Mouse (Mus musculus) myocyte (in vitro differentiated cells): Measurements from ENCODE around the gene Parp3. TPM values are rescaled to one million over a fixed set of nuclear protein-coding genes. Genes with fewer than 3 reads are reported as not detected.

Experiments
- H3K27me3 ChIP-seq: one replicate; pipeline ENCODE4 v1.6.1; 2011; ENCODE audit not compliant: control insufficient read depth, insufficient read depth, insufficient read length
- H3K36me3 ChIP-seq: one replicate; pipeline ENCODE4 v1.6.1; 2011; ENCODE audit not compliant: control insufficient read depth, insufficient read depth
- H3K4me2 ChIP-seq: one replicate; pipeline ENCODE4 v1.6.1; 2011; ENCODE audit warnings: low read depth, control low read depth
- H3K4me3 ChIP-seq: one replicate; pipeline ENCODE4 v1.5.1; 2011; ENCODE audit warnings: mild to moderate bottlenecking, control low read depth, moderate library complexity
- H3K79me2 ChIP-seq: one replicate; pipeline ENCODE4 v1.6.1; 2011; ENCODE audit not compliant: control insufficient read depth, insufficient read depth
- H3ac ChIP-seq: one replicate; pipeline ENCODE4 v1.6.1; 2011; ENCODE audit not compliant: control insufficient read depth, insufficient read length
- CEBPB ChIP-seq: IDR thresholded peaks from 2 replicates; pipeline ENCODE4 v1.6.1; 2011; ENCODE audit warnings: mild to moderate bottlenecking, moderate library complexity; ENCODE audit not compliant: poor library complexity, insufficient read depth, severe bottlenecking
- E2F4 ChIP-seq: IDR thresholded peaks from one replicate; pipeline ENCODE4 v1.6.1; 2011; ENCODE audit warnings: mild to moderate bottlenecking, control low read depth, moderate library complexity; ENCODE audit not compliant: insufficient read depth
- MAX ChIP-seq: IDR thresholded peaks from one replicate; pipeline ENCODE4 v1.6.1; 2011; ENCODE audit warnings: low read depth, mild to moderate bottlenecking, control low read depth
- MYOD1 ChIP-seq, 3 experiments: IDR thresholded peaks; one replicate each; pipeline ENCODE4 v1.6.1; 2011; ENCODE audit warnings: control low read depth in 2 of 3, low read depth in 2 of 3, mild to moderate bottlenecking in 2 of 3, moderate library complexity in 1 of 3; ENCODE audit not compliant: insufficient read length in 2 of 3, control insufficient read depth in 1 of 3
- MYOG ChIP-seq, 3 experiments: IDR thresholded peaks; one replicate each; pipeline ENCODE4 v1.6.1; 2011; ENCODE audit warnings: control low read depth in 2 of 3, low read depth in 2 of 3, mild to moderate bottlenecking in 2 of 3; ENCODE audit not compliant: insufficient read length in 2 of 3, control insufficient read depth in 1 of 3, insufficient read depth in 1 of 3
- POLR2A ChIP-seq: IDR thresholded peaks from one replicate; pipeline ENCODE4 v1.6.1; 2011; ENCODE audit warnings: low read depth, mild to moderate bottlenecking, control low read depth, moderate library complexity; ENCODE audit not compliant: insufficient read length
- POLR2AphosphoS2 ChIP-seq: IDR thresholded peaks from one replicate; pipeline ENCODE4 v1.6.1; 2011; ENCODE audit warnings: low read depth, control low read depth; ENCODE audit not compliant: insufficient read length
- REST ChIP-seq: IDR thresholded peaks from one replicate; pipeline ENCODE4 v1.6.1; 2011; ENCODE audit warnings: mild to moderate bottlenecking, control low read depth, moderate library complexity; ENCODE audit not compliant: insufficient read depth, insufficient read length
- SRF ChIP-seq: IDR thresholded peaks from one replicate; pipeline ENCODE4 v1.6.1; 2011; ENCODE audit warnings: low read depth; ENCODE audit not compliant: control insufficient read depth, insufficient read length
- TCF12 ChIP-seq: IDR thresholded peaks from one replicate; pipeline ENCODE4 v1.6.1; 2011; ENCODE audit warnings: mild to moderate bottlenecking, control low read depth; ENCODE audit not compliant: poor library complexity, insufficient read depth, severe bottlenecking
- TCF3 ChIP-seq: IDR thresholded peaks from one replicate; pipeline ENCODE4 v1.6.1; 2011; ENCODE audit warnings: low read depth, control low read depth; ENCODE audit not compliant: insufficient read length
- USF1 ChIP-seq: IDR thresholded peaks from one replicate; pipeline ENCODE4 v1.6.1; 2011; ENCODE audit warnings: low read depth, mild to moderate bottlenecking, control low read depth, moderate library complexity
- polyA plus RNA-seq: library from polyadenylated mRNA; unstranded; fragments of >200 nt; fragmentation: generic; extraction: Trizol; gene quantifications from one replicate; pipeline ENCODE4 v1.2.1, GENCODE M21; 2012; ENCODE audit warnings: missing spikeins

The Parp3 gene
- polyA plus RNA-seq, 1 experiment = 66.1 TPM

DNA sequence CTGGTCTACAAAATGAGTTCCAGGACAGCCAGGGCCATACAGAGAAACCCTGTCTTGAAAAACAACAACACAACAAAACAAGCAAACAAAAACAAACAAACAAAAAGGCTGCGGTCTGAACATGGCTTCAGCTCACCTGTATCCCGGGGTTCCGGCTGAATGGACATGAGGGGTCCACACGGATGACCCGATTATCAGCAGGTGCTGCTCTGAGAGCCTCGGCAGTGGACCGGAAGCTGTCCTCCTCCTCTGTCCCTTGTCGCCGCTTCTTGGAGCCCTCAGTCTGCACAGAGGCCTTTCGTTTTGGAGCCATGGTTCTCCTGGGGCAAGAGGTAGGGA, 1.1 kb downstream of the Parp3 start, which contains the start of gene Rrp9:
Gene Rrp9, plus strand, starts transcription at position 301 of the 339 bp plus-strand sequence.
- H3K4me2 ChIP-seq = peak within 1 kb of the TSS; percentile 98
- no peak for TF ChIP-seq TCF12
- TF ChIP-seq CEBPB = no peak
- no peak for TF ChIP-seq POLR2AphosphoS2
- no peak for TF ChIP-seq TCF3
- no peak for TF ChIP-seq USF1
- no peak for TF ChIP-seq MAX
- TF ChIP-seq MYOD1 (IDR thresholded peaks at IDR 0.05; ENCODE audit: control insufficient read depth in 1 of 3, insufficient read length in 2 of 3, low read depth in 2 of 3) = no peak
- TF ChIP-seq REST = no peak
- no peak for TF ChIP-seq POLR2A
- no peak for TF ChIP-seq SRF
- TF ChIP-seq MYOG (IDR thresholded peaks at IDR 0.05; ENCODE audit: control insufficient read depth in 1 of 3, insufficient read depth in 1 of 3, insufficient read length in 2 of 3, low read depth in 2 of 3) = no peak
- no peak for TF ChIP-seq E2F4
- peaks cover 8% of the 10 kb centered on the region for H3K79me2 ChIP-seq
- peaks cover 5% of the 10 kb centered on the region for H3K36me3 ChIP-seq
- H3K27me3 ChIP-seq = no peaks in the 10 kb centered on the region
- H3ac ChIP-seq = peak within 1 kb of the TSS; percentile 19
- peak within 1 kb of the TSS; percentile 54 for H3K4me3 ChIP-seq

DNA sequence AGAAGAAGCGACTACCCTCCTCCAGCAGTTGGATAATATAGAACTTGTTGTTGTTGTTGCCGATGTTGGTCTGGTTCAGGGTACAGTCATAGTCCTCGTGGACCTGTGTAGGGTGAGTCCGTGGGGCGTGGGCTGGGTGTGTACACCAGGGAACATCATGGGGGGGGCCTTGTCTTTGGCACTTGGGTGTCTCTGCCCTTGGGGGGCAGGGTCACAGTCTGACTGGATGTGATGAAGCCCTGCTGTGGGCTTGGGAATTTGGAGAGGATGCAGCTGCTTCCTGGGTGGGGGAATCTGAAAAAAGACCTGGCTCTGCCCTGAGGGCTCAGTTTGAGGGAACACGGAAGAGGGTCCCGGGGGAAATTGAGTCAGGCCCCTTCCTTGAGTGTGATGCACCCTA, 1.7 kb downstream of the Parp3 start:
- H3ac ChIP-seq = no peak overlapping the region
- no peaks in the 10 kb centered on the region for H3K27me3 ChIP-seq
- H3K4me2 ChIP-seq = peak overlapping the region; percentile 98
- H3K4me3 ChIP-seq = peak overlapping the region; percentile 54
- H3K36me3 ChIP-seq = no peaks in the 10 kb centered on the region
- H3K79me2 ChIP-seq = peaks cover 8% of the 10 kb centered on the region
- TF ChIP-seq MYOG (IDR thresholded peaks at IDR 0.05; ENCODE audit: control insufficient read depth in 1 of 3, insufficient read depth in 1 of 3, insufficient read length in 2 of 3, low read depth in 2 of 3) (peak in 1 of 3 experiments; percentile 46), USF1 (no peak), CEBPB (no peak), MYOD1 (IDR thresholded peaks at IDR 0.05; ENCODE audit: control insufficient read depth in 1 of 3, insufficient read length in 2 of 3, low read depth in 2 of 3) (peak in 2 of 3 experiments; percentile 20 to 59), TCF3 (no peak), POLR2A (peak; percentile 46)

DNA sequence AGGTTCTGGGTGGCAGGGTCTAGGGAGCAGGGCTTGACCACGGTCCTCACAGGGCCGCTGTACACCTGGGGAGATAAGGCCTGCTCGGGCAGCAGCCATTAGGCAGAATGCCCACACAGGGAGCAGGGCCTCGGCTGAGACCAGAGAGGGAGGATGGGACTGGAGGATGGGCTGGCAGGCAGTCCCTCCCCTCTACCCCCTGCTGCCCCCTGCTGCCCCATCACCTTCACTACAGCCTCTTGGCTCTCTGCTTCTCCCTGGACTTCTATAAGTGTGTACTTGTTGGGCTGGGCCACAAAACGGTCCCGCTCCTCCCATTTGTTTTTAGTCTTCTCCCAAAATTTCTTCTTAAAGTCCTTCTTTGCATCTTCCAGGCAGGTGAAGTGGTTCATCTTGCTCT, 2.3 kb downstream of the Parp3 start:
- Histone ChIP-seq H3K79me2 (peaks cover 8% of the 10 kb centered on the region), H3K36me3 (no peaks in the 10 kb centered on the region), H3K4me3 (peak overlapping the region; percentile 54), H3K27me3 (no peaks in the 10 kb centered on the region), H3ac (no peak overlapping the region), H3K4me2 (peak overlapping the region; percentile 98)
- TF ChIP-seq MYOG (IDR thresholded peaks at IDR 0.05; ENCODE audit: control insufficient read depth in 1 of 3, insufficient read depth in 1 of 3, insufficient read length in 2 of 3, low read depth in 2 of 3) = peak in 1 of 3 experiments; percentile 52
- no peak for TF ChIP-seq MAX
- peak; percentile 58 for TF ChIP-seq POLR2A
- TF ChIP-seq MYOD1 (IDR thresholded peaks at IDR 0.05; ENCODE audit: control insufficient read depth in 1 of 3, insufficient read length in 2 of 3, low read depth in 2 of 3) = peak in 1 of 3 experiments; percentile 16
- TF ChIP-seq REST = no peak
- TF ChIP-seq E2F4 = no peak
- no peak for TF ChIP-seq TCF3
- TF ChIP-seq SRF = no peak
- TF ChIP-seq CEBPB = no peak
- no peak for TF ChIP-seq USF1
- peak; percentile 79 for TF ChIP-seq POLR2AphosphoS2

DNA sequence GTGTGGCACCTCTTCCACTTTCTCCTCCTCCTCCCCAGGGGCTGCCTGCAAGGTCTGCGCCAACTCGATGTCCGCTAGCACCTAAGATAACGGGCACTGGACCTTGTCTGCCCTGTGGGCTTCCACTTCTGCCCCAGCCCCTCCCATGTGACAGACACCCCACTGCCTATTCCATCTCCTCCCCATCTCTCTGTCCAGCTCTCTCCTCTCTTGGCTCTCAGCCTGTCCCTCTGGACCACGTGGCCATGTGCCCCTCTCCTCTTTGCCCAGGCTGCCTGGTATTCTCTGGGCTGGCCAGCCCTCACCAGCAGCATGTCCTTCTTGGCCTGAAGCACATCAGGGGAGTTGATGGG, 3.0 kb downstream of the Parp3 start:
- Histone ChIP-seq H3K79me2 (peaks cover 5% of the 10 kb centered on the region), H3ac (no peak overlapping the region), H3K36me3 (no peaks in the 10 kb centered on the region), H3K4me3 (peak overlapping the region; percentile 54), H3K27me3 (no peaks in the 10 kb centered on the region), H3K4me2 (peak overlapping the region; percentile 98)
- TF ChIP-seq MYOG (IDR thresholded peaks at IDR 0.05; ENCODE audit: control insufficient read depth in 1 of 3, insufficient read depth in 1 of 3, insufficient read length in 2 of 3, low read depth in 2 of 3) (no peak), TCF12 (no peak), POLR2A (no peak), POLR2AphosphoS2 (peak; percentile 55)

DNA sequence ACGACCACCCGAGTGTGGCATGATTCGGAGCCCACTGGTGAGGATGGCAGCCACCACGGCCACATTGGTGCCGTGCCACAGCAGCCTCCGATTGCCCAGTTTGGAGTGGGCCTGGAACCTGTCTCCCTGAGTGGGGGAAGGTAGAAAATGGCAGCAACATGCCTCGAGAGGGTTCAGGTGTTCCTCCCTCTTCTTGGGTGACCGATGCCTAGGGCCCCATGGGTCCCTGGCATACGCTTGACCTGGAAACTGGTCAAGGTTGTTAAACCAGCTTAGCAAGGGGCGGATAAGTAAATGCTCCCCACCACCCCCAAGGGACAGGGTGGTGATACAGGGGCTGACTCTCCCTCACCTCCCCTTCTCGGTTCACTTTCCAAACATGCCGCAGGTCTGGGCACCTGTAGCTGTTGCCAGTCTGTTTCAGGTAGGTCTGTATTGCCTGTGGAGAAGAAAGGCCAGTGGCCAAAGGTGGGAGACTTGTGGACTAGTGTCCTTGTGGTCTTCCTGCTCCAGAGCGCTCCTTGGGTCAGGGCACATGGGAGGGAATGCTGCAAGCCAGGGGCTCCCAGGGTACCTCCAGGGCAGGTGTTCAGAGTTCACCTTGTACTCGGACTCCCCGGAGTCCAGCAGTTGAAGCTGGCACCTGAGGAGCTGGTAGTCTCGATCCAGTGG, 3.5 kb downstream of the Parp3 start:
- no peak overlapping the region for H3K4me3 ChIP-seq
- TF ChIP-seq TCF12 (no peak), MAX (no peak), CEBPB (no peak), E2F4 (no peak), USF1 (no peak), REST (no peak), TCF3 (no peak), MYOD1 (IDR thresholded peaks at IDR 0.05; ENCODE audit: control insufficient read depth in 1 of 3, insufficient read length in 2 of 3, low read depth in 2 of 3) (no peak), MYOG (IDR thresholded peaks at IDR 0.05; ENCODE audit: control insufficient read depth in 1 of 3, insufficient read depth in 1 of 3, insufficient read length in 2 of 3, low read depth in 2 of 3) (no peak), SRF (no peak), POLR2AphosphoS2 (no peak), POLR2A (no peak)
- H3K36me3 ChIP-seq = no peaks in the 10 kb centered on the region

More for the DNA sequence above, 3.5 kb downstream of the Parp3 start:
- no peaks in the 10 kb centered on the region for H3K27me3 ChIP-seq
- H3K79me2 ChIP-seq = peaks cover 5% of the 10 kb centered on the region
- H3K4me2 ChIP-seq = no peak overlapping the region
- H3ac ChIP-seq = no peak overlapping the region
